Mouse (Mus musculus): ENCODE results near the gene Riok1. TPM values are rescaled to one million over a fixed set of nuclear protein-coding genes. Genes with fewer than 3 reads are reported as not detected.

The Riok1 gene
- polyA plus RNA-seq, 1 experiment from 2014 or later = 19.2 TPM

- no peaks in the 10 kb centered on the region for H3K79me2 ChIP-seq (ENCODE audit: inconsistent target)
- WGBS (ENCODE audit: missing documents) = 72% methylated on average over 7 of the region's 9 CpGs
- H3K36me3 ChIP-seq (ENCODE audit: inconsistent target) = no peaks in the 10 kb centered on the region
- no peak overlapping the region for H3K4me3 ChIP-seq (ENCODE audit: inconsistent target)
- no peak overlapping the region for H3K27ac ChIP-seq
These were observed 43.2 kb downstream of the Riok1 start for GRCm38 (mm10) chr13:38080014-38080413.

GRCm38 (mm10) chr13:38080725-38081124 lies 43.9 kb downstream of the Riok1 start:
- no peaks in the 10 kb centered on the region for H3K79me2 ChIP-seq (ENCODE audit: inconsistent target)
- 87% methylated on average over 14 of the region's 14 CpGs for WGBS (ENCODE audit: missing documents)
- H3K4me3 ChIP-seq (ENCODE audit: inconsistent target) = no peak overlapping the region
- no peak overlapping the region for H3K27ac ChIP-seq
- H3K36me3 ChIP-seq (ENCODE audit: inconsistent target) = no peaks in the 10 kb centered on the region

GRCm38 (mm10) chr13:38081161-38081560 lies 44.4 kb downstream of the Riok1 start:
- no peak overlapping the region for H3K4me3 ChIP-seq (ENCODE audit: inconsistent target)
- no peaks in the 10 kb centered on the region for H3K79me2 ChIP-seq (ENCODE audit: inconsistent target)
- WGBS (ENCODE audit: missing documents) = 83% methylated on average over 7 of the region's 7 CpGs
- no peaks in the 10 kb centered on the region for H3K36me3 ChIP-seq (ENCODE audit: inconsistent target)
- H3K27ac ChIP-seq = no peak overlapping the region

- Histone ChIP-seq H3K4me3 (ENCODE audit: inconsistent target) (no peak overlapping the region), H3K79me2 (ENCODE audit: inconsistent target) (no peaks in the 10 kb centered on the region), H3K27ac (no peak overlapping the region), H3K36me3 (ENCODE audit: inconsistent target) (no peaks in the 10 kb centered on the region)
- 81% methylated on average over 3 of the region's 3 CpGs for WGBS (ENCODE audit: missing documents)
These were observed 49.9 kb downstream of the Riok1 start for GRCm38 (mm10) chr13:38086711-38087110.

GRCm38 (mm10) chr13:38088008-38088407 lies 51.2 kb downstream of the Riok1 start:
- 93% methylated on average over 3 of the region's 3 CpGs for WGBS (ENCODE audit: missing documents)

GRCm38 (mm10) chr13:38089449-38089848 lies 52.7 kb downstream of the Riok1 start:
- WGBS (ENCODE audit: missing documents) = 89% methylated on average over 6 of the region's 6 CpGs
- H3K27ac ChIP-seq = no peak overlapping the region

More at GRCm38 (mm10) chr13:38088008-38088407, 51.2 kb downstream of the Riok1 start:
- Histone ChIP-seq H3K4me3 (ENCODE audit: inconsistent target) (no peak overlapping the region), H3K27ac (no peak overlapping the region), H3K36me3 (ENCODE audit: inconsistent target) (no peaks in the 10 kb centered on the region), H3K79me2 (ENCODE audit: inconsistent target) (no peaks in the 10 kb centered on the region)

GRCm38 (mm10) chr13:38089871-38090270 lies 53.1 kb downstream of the Riok1 start:
- Histone ChIP-seq H3K79me2 (ENCODE audit: inconsistent target) (no peaks in the 10 kb centered on the region), H3K27ac (no peak overlapping the region), H3K4me3 (ENCODE audit: inconsistent target) (no peak overlapping the region), H3K36me3 (ENCODE audit: inconsistent target) (no peaks in the 10 kb centered on the region)
- 77% methylated on average over 4 of the region's 4 CpGs for WGBS (ENCODE audit: missing documents)

More at GRCm38 (mm10) chr13:38089449-38089848, 52.7 kb downstream of the Riok1 start:
- no peaks in the 10 kb centered on the region for H3K79me2 ChIP-seq (ENCODE audit: inconsistent target)
- no peak overlapping the region for H3K4me3 ChIP-seq (ENCODE audit: inconsistent target)
- H3K36me3 ChIP-seq (ENCODE audit: inconsistent target) = no peaks in the 10 kb centered on the region

- Histone ChIP-seq H3K27ac (no peak overlapping the region), H3K4me3 (ENCODE audit: inconsistent target) (no peak overlapping the region), H3K79me2 (ENCODE audit: inconsistent target) (no peaks in the 10 kb centered on the region), H3K36me3 (ENCODE audit: inconsistent target) (no peaks in the 10 kb centered on the region)
- WGBS (ENCODE audit: missing documents) = 72% methylated on average over 4 of the region's 4 CpGs
These were observed 59.4 kb downstream of the Riok1 start for GRCm38 (mm10) chr13:38096207-38096606.

- Histone ChIP-seq H3K79me2 (ENCODE audit: inconsistent target) (no peaks in the 10 kb centered on the region), H3K27ac (no peak overlapping the region), H3K36me3 (ENCODE audit: inconsistent target) (no peaks in the 10 kb centered on the region), H3K4me3 (ENCODE audit: inconsistent target) (no peak overlapping the region)
- 93% methylated on average over 4 of the region's 4 CpGs for WGBS (ENCODE audit: missing documents)
These were observed 66.6 kb downstream of the Riok1 start for GRCm38 (mm10) chr13:38103406-38103805.

GRCm38 (mm10) chr13:38104501-38104900 lies 67.7 kb downstream of the Riok1 start:
- Histone ChIP-seq H3K4me3 (ENCODE audit: inconsistent target) (no peak overlapping the region), H3K79me2 (ENCODE audit: inconsistent target) (no peaks in the 10 kb centered on the region), H3K36me3 (ENCODE audit: inconsistent target) (no peaks in the 10 kb centered on the region), H3K27ac (no peak overlapping the region)
- WGBS (ENCODE audit: missing documents) = 88% methylated on average over 10 of the region's 10 CpGs

GRCm38 (mm10) chr13:38109081-38109480 lies 72.3 kb downstream of the Riok1 start:
- Histone ChIP-seq H3K27ac (no peak overlapping the region), H3K36me3 (ENCODE audit: inconsistent target) (no peaks in the 10 kb centered on the region), H3K79me2 (ENCODE audit: inconsistent target) (no peaks in the 10 kb centered on the region), H3K4me3 (ENCODE audit: inconsistent target) (no peak overlapping the region)
- 90% methylated on average over 9 of the region's 9 CpGs for WGBS (ENCODE audit: missing documents)

Other genes with a start within 250 kb of the Riok1 start
- 68.9 to 114 TPM (median 98.9 TPM) in 3 replicates for gene Ssr1, start 42.8 kb upstream of the Riok1 start, polyA plus RNA-seq (2018)
- gene Cage1, start 74 bp downstream of the Riok1 start, polyA plus RNA-seq (2018) = 0.20 to 0.50 TPM (median 0.40 TPM) in 3 replicates
- not detected in 3 replicates for gene Dsp, start 114.3 kb downstream of the Riok1 start, polyA plus RNA-seq (2018)
- 12.9 to 14.7 TPM (median 13.9 TPM) in 3 replicates for gene Snrnp48, start 167.9 kb downstream of the Riok1 start, polyA plus RNA-seq (2018)